Mouse (Mus musculus): ENCODE measurements around the gene Srd5a2. TPM values are rescaled to one million over a fixed set of nuclear protein-coding genes. Genes with fewer than 3 reads are reported as not detected.
A peak's percentile ranks its signal among the peaks of the same experiment; 100 is the strongest.

The Srd5a2 gene
- total and polyA plus RNA-seq, 2 experiments from 2014 or later, result 0.58 TPM; not detected in 1

DNA sequence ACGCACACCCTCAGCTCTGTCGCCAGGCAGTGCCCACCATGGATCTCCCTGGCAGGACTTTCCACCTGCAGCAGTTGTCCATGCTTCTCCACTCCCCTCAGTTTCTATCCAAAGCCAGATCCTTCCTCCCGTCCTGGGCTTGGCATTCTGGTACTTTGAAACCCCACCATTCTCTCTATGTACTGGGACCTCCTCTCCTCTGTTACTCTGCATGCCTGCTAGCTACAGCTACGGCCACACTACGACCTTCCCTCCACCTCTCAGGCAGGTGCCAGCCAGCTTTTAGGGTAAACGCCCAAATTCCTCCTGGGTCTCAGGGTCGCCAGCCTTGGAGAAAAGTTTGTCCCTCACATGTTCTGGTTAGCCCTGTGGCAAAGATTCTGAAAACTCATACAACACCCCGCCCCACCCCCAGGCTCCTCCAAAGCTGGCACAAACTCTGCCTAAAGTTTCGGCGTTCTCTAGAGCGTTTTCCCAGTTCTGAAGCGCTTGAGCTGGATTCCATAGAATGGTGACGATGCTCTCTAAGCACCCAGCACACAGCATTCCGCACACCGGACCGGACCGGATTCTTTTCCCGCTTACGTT is 607 bp upstream of the Srd5a2 start:
- WGBS, result 2% methylated on average over 19 of the region's 19 CpGs

DNA sequence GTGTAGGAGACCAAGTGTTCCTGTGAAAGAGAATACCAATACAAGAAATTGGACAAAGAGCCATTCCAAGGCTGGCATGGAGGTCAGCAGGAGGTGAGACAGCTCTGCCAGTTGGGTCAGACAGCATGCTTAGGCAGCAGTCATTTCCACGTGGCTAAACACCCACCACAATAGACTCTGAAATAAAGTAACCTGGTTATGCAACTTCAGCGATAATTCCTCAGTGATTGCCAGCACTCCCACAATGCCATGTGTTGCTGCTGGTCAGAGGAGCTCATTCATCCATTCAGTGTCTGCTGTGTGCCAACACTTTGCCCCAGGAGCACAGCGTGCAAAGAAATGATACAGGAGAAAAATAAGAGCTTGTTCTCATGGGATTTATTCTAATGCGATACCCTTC is 4.0 kb downstream of the Srd5a2 start:
- H3K4me3 ChIP-seq (ENCODE audit: low read length), result no peak overlapping the region

More for the DNA sequence above, 607 bp upstream of the Srd5a2 start:
- DNase-seq (ENCODE audit: low spot score) (no peak), ATAC-seq (no peak)
- H3K9me3 ChIP-seq (ENCODE audit: low read length), result no peaks in the 10 kb centered on the region
- H3K36me3 ChIP-seq (ENCODE audit: insufficient read depth, low read length), result no peaks in the 10 kb centered on the region
- peaks cover 29% of the 10 kb centered on the region for H3K27me3 ChIP-seq (ENCODE audit: insufficient read depth, low read length)
- H3K4me3 ChIP-seq (ENCODE audit: low read length), result no peak overlapping the region
- TF ChIP-seq CTCF (IDR thresholded peaks at IDR 0.05; ENCODE audit: low read depth), result no peak
- H3K4me2 ChIP-seq (ENCODE audit: low read depth, low read length), result peak overlapping the region; percentile 52
- no peak overlapping the region for H3K9ac ChIP-seq (replicated peaks; ENCODE audit: low read length)
- H3K4me1 ChIP-seq (ENCODE audit: insufficient read depth, low read length), result no peaks in the 10 kb centered on the region
- no peak overlapping the region for H3K27ac ChIP-seq

DNA sequence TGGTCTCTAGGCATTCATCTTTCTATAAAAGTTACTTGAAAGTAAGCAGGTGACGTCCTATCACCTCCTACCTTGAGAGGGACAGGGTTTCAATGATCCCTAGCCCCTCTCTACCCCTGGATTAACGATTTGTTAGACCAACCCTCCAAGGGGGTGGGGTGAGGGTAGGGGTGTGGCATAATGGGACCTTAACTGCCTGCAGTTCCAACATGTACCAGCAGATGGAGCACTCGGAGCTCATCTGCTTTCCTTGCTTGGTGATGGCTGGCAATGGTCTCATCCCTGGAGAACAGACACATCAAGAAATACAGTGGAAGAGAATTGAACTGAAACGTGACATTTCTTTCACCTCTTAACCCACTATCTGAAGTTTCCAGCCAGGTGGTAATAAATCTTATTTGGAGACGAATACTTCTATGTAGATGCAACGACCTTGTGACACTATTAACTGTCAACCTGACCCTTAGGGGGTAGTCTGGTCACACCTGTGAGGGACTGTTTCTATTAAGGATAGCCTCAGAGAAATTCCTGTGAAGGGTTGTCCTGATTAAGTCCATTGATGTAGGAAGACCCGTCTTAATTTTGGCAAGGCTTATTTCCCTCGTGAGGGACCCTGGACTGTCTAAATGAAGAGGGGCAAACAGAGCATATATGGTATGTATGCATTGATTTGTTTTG is 27.1 kb downstream of the Srd5a2 start:
- peak; percentile 86 for ATAC-seq

More for the DNA sequence above, 4.0 kb downstream of the Srd5a2 start:
- Histone ChIP-seq H3K4me1 (ENCODE audit: insufficient read depth, low read length) (no peaks in the 10 kb centered on the region), H3K36me3 (ENCODE audit: insufficient read depth, low read length) (no peaks in the 10 kb centered on the region), H3K9ac (replicated peaks; ENCODE audit: low read length) (no peak overlapping the region), H3K4me2 (ENCODE audit: low read depth, low read length) (no peak overlapping the region), H3K9me3 (ENCODE audit: low read length) (no peaks in the 10 kb centered on the region), H3K27me3 (ENCODE audit: insufficient read depth, low read length) (peaks cover 29% of the 10 kb centered on the region), H3K27ac (no peak overlapping the region)
- ATAC-seq (no peak), DNase-seq (ENCODE audit: low spot score) (peak; percentile 8)
- no peak for TF ChIP-seq CTCF (IDR thresholded peaks at IDR 0.05; ENCODE audit: low read depth)
- WGBS, result 37% methylated on average over 4 of the region's 4 CpGs

DNA sequence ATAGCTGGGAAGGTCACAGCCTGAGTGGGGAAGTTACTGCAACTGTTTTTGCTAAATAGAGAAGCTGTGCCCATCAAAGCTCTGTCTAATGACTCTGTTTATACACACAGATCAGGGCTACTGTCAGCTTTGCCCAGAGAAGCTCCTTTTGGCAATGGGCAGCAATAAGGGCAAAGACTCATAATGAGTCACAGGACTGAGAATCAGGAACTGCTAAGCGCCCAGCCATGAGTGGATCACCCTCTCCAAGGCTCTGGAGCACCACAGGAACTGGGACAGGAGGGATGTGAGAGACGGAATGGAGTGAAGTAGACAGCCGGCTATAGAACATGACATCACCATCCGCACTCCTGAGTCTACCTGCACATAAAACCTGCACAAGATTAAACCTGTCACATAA is 29.4 kb downstream of the Srd5a2 start:
- no peak overlapping the region for H3K4me3 ChIP-seq (ENCODE audit: low read length)
- H3K4me1 ChIP-seq (ENCODE audit: insufficient read depth, low read length), result no peaks in the 10 kb centered on the region
- no peak overlapping the region for H3K4me2 ChIP-seq (ENCODE audit: low read depth, low read length)
- 89% methylated on average over 4 of the region's 4 CpGs for WGBS
- TF ChIP-seq CTCF (IDR thresholded peaks at IDR 0.05; ENCODE audit: low read depth), result no peak
- no peak overlapping the region for H3K27ac ChIP-seq
- no peak overlapping the region for H3K9ac ChIP-seq (replicated peaks; ENCODE audit: low read length)
- no peaks in the 10 kb centered on the region for H3K9me3 ChIP-seq (ENCODE audit: low read length)
- no peak for ATAC-seq
- no peaks in the 10 kb centered on the region for H3K36me3 ChIP-seq (ENCODE audit: insufficient read depth, low read length)
- DNase-seq (ENCODE audit: low spot score), result no peak
- no peaks in the 10 kb centered on the region for H3K27me3 ChIP-seq (ENCODE audit: insufficient read depth, low read length)

More for the DNA sequence above, 27.1 kb downstream of the Srd5a2 start:
- Histone ChIP-seq H3K36me3 (ENCODE audit: insufficient read depth, low read length) (no peaks in the 10 kb centered on the region), H3K4me2 (ENCODE audit: low read depth, low read length) (0 out of 2 replicates have a peak overlapping the region, but pooled peaks have one; percentile 32), H3K27me3 (ENCODE audit: insufficient read depth, low read length) (no peaks in the 10 kb centered on the region), H3K4me3 (ENCODE audit: low read length) (no peak overlapping the region), H3K4me1 (ENCODE audit: insufficient read depth, low read length) (no peaks in the 10 kb centered on the region), H3K9me3 (ENCODE audit: low read length) (no peaks in the 10 kb centered on the region), H3K9ac (replicated peaks; ENCODE audit: low read length) (no peak overlapping the region), H3K27ac (no peak overlapping the region)
- 38% methylated on average over 8 of the region's 8 CpGs for WGBS
- TF ChIP-seq CTCF (IDR thresholded peaks at IDR 0.05; ENCODE audit: low read depth), result peak; percentile 99
- peak; percentile 90 for DNase-seq (ENCODE audit: low spot score)

DNA sequence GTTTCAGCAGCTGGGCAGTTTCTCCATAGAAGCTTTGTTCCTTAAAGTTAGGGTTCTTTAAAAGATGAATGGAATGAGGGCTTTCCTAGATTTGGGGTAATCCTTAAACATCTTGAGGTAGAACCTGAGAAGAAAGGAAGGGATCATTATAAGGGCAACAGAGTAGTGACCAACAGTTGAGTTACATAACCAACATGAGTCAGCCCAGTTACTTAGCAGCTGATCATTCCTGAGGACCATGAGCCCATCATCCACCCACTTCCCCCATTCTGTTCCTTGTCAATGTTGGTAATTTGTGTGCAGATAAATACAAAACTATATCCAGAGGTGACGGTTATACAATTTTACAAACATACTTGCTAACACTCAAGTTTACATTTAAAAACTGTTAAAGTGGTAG is 30.1 kb downstream of the Srd5a2 start:
- Histone ChIP-seq H3K4me3 (ENCODE audit: low read length) (no peak overlapping the region), H3K9me3 (ENCODE audit: low read length) (no peaks in the 10 kb centered on the region), H3K9ac (replicated peaks; ENCODE audit: low read length) (no peak overlapping the region), H3K36me3 (ENCODE audit: insufficient read depth, low read length) (no peaks in the 10 kb centered on the region), H3K4me2 (ENCODE audit: low read depth, low read length) (no peak overlapping the region), H3K27ac (no peak overlapping the region), H3K4me1 (ENCODE audit: insufficient read depth, low read length) (no peaks in the 10 kb centered on the region), H3K27me3 (ENCODE audit: insufficient read depth, low read length) (no peaks in the 10 kb centered on the region)
- ATAC-seq, result no peak
- no peak for DNase-seq (ENCODE audit: low spot score)
- 98% methylated on average over 1 of the region's 1 CpGs for WGBS
- TF ChIP-seq CTCF (IDR thresholded peaks at IDR 0.05; ENCODE audit: low read depth), result no peak

DNA sequence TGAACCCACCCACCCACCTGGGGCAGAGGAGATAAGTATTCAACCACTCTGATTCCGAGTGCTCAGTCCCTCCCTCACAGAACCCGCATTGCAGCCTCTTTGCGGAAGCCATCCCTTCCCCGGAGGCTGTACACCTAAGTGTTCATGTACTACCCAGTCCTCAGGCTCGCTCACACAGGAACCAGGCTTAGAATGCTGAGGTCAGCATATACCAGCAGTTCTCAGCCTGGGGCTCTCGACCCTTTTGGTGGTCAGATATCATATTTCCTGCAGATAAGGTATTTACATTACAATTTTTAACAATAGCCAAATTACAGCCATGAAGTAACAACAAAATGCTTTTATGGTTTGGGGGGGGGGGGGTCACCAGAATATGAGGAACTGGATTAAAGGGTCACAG is 32.6 kb downstream of the Srd5a2 start:
- Histone ChIP-seq H3K9me3 (ENCODE audit: low read length) (no peaks in the 10 kb centered on the region), H3K27ac (no peak overlapping the region), H3K4me1 (ENCODE audit: insufficient read depth, low read length) (no peaks in the 10 kb centered on the region), H3K4me3 (ENCODE audit: low read length) (no peak overlapping the region), H3K4me2 (ENCODE audit: low read depth, low read length) (no peak overlapping the region), H3K36me3 (ENCODE audit: insufficient read depth, low read length) (no peaks in the 10 kb centered on the region), H3K9ac (replicated peaks; ENCODE audit: low read length) (no peak overlapping the region), H3K27me3 (ENCODE audit: insufficient read depth, low read length) (no peaks in the 10 kb centered on the region)
- DNase-seq (ENCODE audit: low spot score), result no peak
- 88% methylated on average over 6 of the region's 6 CpGs for whole genome bisulfite sequencing
- TF ChIP-seq CTCF (IDR thresholded peaks at IDR 0.05; ENCODE audit: low read depth), result no peak
- no peak for ATAC-seq

DNA sequence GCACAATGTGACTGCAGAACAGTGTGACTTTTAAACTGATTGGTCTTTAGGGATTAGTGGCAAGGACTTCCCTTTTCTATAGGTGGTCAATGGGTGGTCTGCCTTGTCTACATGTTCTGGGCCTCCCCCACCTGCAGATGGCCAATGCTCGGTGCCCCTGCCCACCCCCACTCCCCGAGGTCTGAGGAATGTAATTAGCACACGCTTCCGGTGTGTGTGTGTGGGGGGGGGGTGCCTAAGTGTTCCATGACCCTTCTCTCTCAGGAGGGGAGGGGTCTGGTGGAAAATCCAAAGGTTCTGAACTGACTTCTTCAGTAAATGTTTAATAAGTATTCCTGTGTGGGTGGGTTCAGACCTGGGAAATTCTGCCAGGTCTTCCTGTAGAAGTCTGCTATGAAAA is 39.0 kb downstream of the Srd5a2 start:
- H3K27me3 ChIP-seq (ENCODE audit: insufficient read depth, low read length), result no peaks in the 10 kb centered on the region
- no peak overlapping the region for H3K4me2 ChIP-seq (ENCODE audit: low read depth, low read length)
- ATAC-seq (no peak), DNase-seq (ENCODE audit: low spot score) (no peak)
- H3K9me3 ChIP-seq (ENCODE audit: low read length), result no peaks in the 10 kb centered on the region
- no peak overlapping the region for H3K9ac ChIP-seq (replicated peaks; ENCODE audit: low read length)
- H3K4me1 ChIP-seq (ENCODE audit: insufficient read depth, low read length), result no peaks in the 10 kb centered on the region
- no peak for TF ChIP-seq CTCF (IDR thresholded peaks at IDR 0.05; ENCODE audit: low read depth)
- 60% methylated on average over 4 of the region's 4 CpGs for WGBS
- H3K27ac ChIP-seq, result no peak overlapping the region
- H3K4me3 ChIP-seq (ENCODE audit: low read length), result no peak overlapping the region
- H3K36me3 ChIP-seq (ENCODE audit: insufficient read depth, low read length), result no peaks in the 10 kb centered on the region
